Mouse (Mus musculus) CD4-positive helper T cell, adult 2 months (primary cell): ENCODE data around the gene Hsd17b12.

ENCODE experiments used
- DNase-seq: peaks from one replicate; pipeline ENCODE4 v3.0.0-alpha.2; 2012; ENCODE audit warnings: low read depth, missing footprints, low spot score

The Hsd17b12 gene

DNA sequence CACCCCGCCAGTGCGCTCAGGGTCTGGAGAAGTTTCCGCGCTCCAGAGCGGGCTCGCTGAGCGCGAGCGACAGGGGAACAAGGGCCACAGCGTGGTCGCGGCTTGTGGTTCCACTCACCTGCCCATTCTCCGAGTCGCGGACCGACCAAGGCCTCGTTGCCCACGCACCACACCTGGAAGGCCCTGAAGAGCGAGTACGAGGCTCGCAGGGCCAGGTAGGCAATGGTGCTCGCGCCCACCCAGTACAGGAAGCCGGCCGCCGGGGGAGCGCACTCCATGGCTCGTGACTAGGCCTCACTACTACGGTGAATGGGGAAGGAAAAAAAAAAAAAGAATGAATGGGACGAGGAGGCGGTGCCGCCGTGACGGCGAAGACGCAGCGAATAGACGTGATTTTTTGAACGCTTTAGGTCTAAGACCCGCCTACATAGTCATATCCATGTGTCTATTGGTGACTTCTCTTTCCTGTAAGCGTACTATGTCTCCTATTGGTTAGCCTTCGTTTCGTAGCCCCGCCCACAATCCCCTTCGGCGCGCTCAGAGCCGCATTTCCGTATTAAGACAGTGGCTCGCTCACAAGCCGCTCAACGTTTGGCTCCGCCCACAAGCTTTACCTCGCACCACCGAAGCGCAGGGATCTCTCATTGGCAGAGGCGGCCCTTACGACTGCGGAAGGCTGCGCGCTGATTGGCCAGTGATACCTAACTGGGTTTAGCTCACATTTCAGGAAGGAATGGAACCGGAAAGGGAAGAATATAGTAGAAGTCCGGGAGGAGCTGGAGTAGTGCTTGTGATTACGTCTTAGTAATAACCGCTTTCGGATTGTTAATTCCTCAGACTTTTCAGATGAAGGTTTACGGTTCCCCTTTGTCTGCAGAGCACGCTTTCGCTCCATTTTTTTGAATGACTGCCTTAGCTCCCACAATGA is at the start of gene Hsd17b12:
Hsd17b12 (minus strand) TSS at position 373 of the 928 bp plus-strand sequence.
- peak; percentile 100 for DNase-seq

DNA sequence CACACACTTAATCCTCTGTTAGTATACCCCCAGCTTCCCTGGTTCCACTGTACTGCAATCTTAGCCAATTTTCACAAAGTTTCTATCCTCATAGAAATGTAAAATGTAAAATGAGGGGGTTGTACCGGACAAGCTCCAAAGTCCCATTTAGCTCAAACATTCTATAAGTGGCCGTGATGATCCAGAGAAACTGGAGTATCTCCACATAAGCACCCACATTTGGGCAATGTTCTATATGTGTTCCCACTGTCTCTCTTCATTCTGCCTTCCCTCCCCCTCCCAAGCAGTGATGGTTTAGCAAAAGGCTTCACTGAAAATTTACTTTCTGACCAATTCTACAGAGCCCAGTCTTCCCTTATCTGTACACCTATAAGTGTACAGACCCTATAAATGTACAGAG is 27.1 kb upstream of the Hsd17b12 start:
- DNase-seq, result no peak

DNA sequence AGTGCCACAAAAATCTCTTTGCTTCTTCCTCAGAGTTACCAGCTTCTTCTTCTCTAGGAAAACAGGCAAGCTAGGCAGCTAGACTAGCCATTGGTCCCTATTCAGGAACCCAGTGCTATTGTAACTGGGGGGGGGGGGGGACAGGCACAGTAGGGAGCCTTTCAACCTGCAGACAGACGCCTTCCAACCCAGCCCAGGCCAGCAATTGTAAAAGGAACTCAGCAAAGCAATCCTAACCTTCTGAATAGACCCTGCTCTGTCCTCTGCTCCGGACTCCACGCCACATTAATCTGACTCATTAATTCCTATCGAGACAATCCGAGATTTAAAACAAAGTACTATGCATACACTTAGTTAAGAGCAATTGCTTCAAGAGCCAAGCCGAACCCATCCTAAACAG is 26.4 kb upstream of the Hsd17b12 start:
- no peak for DNase-seq

DNA sequence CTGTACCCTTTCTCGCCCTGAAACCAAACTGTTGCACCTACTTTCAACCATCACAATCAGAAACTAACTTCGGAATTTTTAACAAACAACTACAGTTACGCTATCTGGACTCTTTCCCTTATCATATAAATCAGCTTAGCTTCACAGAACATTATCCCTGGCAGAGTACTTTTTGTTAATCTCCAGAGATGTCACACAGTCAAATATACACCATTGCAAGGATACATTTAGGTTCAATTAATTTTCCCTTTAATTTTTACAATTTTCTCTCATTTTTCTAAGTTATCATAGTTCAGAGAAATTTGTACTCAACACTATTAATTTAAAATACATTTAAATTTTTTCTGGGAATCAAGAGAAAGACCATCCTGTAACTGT is 21.3 kb upstream of the Hsd17b12 start:
- DNase-seq, result no peak

DNA sequence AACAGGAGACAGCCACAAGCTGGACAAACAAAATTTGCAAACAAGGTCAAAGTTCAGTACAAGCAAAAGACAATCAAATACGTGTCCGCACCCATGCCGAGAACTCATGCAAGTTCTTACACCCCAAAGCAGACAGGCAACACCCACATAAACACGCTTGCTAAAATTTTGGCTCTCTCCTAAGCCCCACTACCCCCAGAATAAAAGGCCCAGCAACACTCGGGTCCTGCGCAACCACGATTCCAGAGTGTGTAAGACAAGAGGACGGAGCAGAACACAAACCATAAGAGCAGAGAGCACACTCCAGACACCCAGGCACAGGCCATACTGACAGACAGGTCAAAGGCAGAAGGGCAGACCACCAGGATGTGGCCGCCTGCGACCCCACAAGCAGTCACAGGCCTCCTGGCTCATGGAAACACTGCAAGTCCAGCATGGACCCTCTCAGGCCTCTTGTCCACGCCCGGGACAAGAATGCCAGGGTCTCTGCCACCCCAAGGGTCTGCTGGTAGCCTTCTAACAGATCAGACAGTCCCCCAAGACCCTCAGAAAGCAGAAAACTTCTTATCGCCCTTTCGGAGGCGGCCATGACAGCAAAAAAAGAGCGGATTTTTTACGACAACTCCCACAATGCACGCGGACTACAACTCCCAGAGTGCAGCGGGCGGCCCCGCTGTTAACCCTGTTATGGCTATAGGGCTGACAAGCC is 20.7 kb upstream of the Hsd17b12 start:
- peak; percentile 88 for DNase-seq

DNA sequence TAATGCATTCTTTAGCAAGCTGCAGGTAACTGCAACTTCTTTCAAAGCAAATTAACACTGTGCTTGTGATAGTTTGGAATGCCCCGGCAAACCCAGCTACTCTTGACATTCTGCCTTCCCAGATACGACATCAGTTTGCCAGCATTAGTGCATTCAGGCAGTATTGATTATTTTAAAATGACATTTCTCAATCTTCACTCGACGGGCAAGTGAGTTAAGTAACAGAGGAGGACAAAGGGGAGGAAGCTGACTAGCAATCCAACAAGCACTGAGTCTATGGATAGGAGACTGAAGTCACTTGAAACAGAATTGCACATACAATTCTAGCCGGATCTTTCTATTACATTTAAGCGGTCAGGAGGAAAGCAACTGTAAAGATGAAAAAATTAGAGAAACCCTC is 19.5 kb upstream of the Hsd17b12 start:
- no peak for DNase-seq

DNA sequence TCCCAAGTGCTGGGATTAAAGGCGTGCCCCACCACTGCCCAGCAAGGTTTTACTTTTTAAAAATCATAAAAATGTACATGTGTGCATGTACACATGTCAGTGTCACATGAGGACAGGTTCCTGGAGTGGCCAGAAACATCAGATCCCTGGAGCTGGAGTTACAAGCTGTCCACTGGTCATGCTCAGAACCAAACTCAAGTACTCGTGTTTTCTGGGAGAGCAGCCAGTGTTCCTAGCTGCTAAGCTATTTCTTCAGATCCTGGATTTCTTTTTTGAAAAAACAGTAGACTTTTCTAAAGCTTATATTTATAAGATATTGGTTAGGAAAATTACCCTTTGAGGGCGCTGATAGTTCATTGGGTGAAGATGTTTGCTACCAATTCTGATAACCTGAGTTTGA is 18.6 kb upstream of the Hsd17b12 start:
- no peak for DNase-seq

DNA sequence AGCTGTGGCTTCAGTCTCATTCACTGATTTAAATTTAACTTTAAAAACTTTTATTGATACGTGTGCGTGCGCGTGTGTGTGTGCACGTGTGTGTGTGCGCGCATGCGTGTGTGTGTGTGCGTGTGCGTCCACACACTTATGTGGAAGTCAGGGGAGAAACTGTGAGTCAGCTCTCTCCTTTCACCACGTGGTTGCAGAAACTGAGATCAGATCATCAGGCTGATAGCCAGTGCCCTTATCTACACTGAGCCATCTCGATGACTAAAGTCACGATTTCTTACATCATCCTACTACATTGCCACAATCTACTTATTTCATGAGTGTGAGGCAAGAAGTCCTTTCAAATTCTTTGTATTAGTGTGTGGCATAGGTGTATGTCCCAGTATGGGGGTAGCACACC is 15.8 kb upstream of the Hsd17b12 start:
- DNase-seq, result no peak

DNA sequence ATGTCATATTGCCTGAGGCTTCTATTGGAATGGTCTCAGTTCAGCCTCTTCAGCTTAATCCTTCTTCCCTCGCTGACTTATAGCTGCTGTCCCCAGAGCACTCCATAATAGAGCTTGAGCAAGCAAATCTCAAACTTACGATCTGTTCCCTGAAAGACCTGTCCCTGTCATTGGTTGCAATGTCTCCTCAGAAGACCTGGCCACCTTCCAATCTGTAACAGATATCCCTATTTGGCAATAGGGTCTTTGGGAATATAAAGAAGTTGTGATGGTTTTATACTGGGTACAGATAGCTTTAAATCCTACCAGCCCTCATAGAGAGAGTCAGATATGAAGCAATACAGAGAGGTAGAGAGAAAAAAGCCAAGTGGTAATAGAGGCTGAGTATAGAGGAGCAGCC is 5.4 kb upstream of the Hsd17b12 start:
- no peak for DNase-seq

DNA sequence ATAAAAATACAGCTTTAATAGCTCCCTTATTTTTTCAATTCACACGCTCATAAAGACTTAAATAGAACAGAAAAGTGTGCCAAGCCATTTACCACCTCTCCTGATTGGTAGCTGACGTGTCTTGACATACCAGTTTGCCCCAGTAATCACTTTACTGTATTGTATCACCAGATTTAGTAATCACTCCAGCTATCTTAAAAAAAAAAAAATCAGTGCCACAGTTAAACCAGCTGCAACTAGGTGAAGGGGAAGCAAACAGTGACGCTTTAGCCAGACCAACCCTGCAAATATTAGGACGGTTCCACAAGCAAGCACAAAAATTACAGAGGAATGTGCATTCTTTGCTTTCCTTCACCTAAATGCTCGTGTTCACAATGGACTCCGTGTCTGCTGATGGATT is 4.4 kb upstream of the Hsd17b12 start:
- no peak for DNase-seq

DNA sequence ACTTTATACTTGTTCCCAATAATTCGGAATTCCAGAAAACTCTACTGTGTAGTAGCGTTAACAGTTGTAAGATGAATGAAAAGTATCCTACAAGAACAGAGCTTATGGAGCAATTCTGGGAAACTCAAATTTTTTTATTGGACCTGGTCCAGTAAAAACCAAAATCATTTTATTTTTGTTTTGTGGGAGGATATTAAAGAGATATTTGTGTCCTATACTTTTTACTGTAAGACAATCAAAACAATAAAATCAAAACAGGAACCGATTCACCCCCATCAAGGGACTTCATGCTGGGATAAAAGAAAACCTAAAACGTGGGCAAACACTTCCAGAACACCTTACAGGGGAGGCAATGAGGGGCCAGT is 738 bp upstream of the Hsd17b12 start:
- no peak for DNase-seq

DNA sequence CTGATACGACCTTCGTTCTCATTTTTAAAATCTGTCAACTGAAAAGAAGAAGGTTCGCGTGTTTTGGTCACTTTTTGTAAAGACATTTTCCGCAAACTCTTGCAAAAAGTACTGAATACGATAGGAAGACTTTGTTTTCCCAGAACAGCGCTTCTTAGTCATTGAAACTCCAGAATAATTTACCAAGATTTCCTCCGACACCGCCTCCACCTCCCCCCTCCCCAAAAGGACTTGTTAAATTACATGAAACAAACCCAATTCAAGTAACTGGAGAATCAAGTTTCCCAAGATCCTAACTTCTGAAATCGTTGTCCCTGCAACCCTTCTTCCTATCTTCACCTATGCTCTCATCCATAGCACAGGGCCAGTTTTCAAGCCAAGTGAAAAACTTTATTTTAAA is 713 bp downstream of the Hsd17b12 start:
- peak; percentile 18 for DNase-seq

DNA sequence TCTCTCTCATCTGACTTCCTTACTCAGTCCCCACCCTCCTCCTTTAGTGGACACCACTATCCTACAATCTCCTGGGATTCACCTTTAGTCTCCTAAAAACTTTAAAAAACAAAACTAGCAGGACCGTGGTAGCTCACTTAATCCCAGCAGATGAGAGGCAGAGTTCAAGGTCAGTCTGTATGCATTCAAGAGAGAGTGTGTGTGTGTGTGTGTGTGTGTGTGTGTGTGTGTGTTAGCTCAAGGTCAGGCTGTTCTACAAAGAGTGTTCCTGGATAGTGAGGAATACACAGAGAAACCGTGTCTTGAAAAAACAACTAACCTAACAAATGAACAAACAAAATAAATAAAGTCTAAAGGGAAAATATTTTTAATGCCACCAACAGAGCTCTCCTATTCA is 12.6 kb downstream of the Hsd17b12 start:
- no peak for DNase-seq

DNA sequence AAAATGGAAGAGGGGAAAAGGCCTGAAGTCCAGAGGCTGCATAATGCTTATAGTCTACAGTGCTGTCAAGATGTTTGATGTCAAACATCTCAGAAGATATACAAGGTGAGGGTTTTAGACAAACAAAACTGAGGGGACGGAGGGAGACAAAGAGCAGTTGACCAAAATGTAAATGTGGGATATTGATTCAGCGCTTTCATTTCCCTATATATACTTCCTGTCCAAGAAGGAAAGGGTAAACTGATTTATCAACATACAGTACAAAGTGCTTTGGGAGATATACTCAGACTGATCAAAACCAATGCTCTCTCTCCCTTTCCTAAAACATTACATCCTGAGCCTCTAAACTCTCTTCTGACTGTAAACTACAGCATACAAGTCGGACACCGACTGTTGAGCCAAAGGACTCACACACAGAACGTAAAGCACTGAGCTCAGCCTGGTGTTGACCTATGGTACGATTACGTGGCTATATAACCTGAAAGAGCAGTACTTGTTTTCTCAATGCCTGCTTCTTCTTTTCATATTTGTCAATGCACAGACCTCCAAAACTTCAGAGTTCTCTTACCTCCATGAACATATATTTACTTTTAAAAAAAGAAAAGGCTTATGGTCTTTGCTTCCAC is 13.1 kb downstream of the Hsd17b12 start:
- no peak for DNase-seq

DNA sequence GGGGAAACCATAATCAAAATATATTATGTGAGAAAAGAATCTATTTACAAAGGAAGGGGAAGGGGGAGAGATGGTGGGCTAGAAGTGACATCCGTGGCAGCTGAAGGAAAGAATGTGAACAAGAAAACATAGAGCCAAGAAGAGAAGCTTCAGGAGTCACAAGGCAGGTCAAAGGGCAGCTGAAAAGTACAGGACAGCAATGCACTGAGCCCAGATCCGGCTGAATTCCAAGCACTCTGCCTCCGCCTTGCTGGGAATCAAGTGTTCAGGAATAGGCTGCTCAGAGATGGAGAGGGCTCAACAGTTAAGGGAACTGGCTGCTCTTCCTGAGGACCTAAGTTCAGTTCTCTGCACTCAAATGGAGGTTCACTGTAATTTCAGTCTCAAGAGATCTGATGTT is 16.5 kb downstream of the Hsd17b12 start:
- no peak for DNase-seq

DNA sequence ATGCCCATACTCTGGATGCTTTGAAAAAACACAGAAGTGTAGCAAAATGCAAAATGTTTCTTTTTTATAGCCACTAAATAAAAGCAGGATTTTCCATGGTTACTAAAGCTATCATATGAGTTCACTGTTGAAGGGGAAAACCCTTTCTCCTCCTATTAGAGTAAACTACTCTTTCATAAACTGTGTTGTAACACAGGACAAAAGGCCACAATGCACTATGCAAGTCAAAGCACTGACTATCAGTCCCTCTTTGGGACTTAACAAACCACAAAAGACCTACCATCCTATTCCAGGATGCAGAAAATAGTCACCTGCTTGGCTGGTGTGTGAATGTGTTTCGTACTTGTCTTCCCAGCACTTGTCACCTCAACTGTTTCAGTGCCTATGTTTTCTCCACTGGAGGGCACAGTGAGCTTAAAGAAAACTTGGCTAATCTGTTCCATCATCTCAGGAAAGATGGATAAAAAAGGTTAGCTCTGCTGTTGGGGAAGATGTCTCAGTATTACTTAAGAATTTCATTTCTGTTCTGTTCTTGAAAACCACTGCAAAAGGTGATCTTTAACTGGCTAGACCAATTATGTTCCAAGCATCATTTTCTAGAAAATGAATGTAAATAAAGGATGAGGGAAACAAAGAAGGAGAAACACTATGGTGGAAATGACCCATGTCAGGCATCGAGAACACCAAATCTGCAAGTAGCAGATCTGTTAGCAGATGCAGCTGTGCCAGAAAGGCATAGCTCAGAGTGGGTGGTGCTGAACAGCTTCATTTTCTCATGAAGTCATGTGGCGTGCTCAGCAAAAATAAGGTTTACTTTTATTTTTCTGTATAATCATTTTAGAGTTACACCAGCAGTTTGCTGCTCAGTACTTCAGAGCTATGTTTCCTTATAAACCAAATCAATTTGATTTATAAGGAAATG is 19.0 kb downstream of the Hsd17b12 start:
- DNase-seq, result no peak

DNA sequence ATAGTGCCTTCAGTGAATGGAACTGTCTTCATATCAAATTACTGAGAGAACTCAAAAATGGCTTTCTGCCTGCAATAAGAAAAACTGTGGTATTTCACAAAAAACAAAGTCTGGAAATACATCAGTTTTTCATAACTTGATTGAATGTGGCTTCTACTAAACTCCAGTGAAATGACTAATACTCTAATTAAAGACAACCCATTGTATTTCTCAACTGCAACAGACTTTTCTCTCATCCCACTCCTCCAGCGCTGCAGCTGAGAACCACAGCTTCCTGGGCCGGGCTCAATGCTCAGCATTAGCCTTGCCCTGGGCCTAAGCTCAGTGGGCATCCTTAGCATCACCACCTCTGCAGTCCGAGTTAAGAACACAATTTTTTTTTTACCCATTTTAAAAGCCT is 20.9 kb downstream of the Hsd17b12 start:
- no peak for DNase-seq

DNA sequence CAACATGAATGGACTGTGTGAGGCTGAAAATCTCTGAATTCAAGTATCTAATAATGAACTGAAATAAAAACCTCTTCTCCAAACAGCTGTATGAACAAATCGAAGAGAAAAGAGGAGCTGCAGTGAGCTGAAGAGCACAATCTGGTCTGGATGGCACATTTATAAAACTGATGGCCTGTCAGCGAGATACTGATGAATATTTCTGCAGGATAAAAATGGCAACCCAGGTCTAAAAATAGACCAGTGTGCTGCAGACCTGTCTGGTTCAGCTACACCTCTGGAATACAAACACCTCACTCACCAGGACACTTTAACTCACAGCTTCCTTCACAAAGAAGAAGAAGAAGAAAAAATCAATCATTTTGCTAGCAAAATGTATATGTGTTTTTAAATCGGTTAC is 29.3 kb downstream of the Hsd17b12 start:
- no peak for DNase-seq

DNA sequence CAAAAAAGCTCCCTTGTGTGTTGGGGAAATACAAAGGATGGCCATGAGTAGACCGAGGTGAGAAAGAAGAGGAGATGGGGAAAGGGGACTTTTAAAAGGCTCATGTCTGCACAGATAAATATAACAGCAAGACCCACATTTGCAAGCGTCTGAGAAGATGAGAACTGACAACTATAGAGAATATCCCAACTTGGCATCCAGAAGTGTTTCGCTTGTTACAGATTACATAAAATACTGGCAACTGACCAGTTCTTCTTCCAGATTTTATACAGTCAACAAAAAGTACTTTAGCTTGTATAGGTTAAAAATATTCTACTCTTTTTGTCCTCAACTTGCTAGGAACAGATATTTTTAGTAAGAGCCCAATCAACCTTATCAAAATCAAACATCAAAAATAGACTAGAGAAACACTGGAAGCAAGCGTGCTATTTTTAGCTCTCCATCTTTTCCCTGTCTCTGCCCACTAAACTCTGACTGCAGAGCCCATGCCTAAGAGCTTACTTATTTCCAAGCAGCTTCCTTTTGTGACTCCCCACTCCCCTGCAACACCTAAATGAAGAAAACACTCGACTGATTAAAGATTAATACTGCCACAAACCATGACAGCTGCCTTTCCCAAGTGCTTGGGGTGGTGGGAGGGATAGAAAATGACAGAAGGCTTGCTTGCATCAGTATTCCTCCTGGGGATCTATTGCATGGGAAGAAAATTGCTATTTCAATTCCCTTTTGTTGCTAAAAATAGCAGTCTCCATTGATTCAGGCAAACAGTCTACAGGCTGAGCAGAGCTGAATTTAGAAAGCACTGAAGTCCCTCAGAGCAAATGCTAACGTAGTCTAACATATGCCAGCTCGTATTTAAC is 35.4 kb downstream of the Hsd17b12 start:
- DNase-seq, result no peak

DNA sequence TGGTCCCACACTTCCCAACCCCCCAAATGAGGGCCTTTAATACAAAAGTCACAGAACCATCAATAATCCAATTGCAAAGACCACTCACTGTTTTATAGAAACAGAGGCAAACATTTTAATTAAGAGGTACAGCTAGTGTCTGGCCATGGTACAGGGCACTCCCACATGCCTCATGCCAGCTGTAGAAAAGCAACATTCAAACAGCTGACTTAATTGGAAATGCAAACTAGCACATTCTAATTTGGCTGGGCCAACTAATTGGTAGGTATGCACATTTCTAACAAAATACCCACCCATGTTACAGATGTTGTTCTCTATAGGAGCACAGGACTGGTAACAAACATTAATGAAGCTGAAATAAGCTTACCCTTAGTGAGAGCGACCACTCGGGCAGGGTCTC is 54.0 kb downstream of the Hsd17b12 start:
- no peak for DNase-seq

DNA sequence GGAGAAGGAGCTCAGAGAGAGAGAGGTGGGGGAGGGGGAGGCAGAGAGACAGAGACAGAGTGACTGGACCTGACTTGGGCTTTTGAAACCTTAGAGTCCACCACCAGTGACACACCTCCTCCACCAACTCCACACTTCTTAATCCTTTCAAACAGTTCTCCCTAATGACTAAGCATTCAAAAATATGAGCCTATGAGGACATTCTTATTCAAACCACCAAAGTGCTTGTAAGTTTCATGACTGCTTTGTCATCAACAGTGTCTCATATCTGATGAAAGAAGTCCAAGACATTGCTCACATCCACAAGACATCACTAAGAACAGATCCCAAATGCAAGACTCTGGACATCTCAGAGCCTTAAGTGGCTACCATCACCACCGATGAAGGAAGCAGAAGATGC is 67.9 kb downstream of the Hsd17b12 start:
- no peak for DNase-seq
